Mouse (Mus musculus) olfactory bulb, adult 2 months (tissue): ENCODE results near the gene Yes1.
"Not testable (repeated sequence)": the region's sequence is repeated elsewhere in the genome, so short reads cannot be mapped to it uniquely, and the experiment has no call there.

Source experiments
- CTCF ChIP-seq: fragments of 200-500 bp; IDR thresholded peaks from 2 replicates; pipeline ENCODE4 v1.5.1; 2012; ENCODE audit warnings: low read depth, mild to moderate bottlenecking, low read length, moderate library complexity; ENCODE audit not compliant: insufficient read depth
- POLR2A ChIP-seq: fragments of 200-500 bp; IDR thresholded peaks from 2 replicates; pipeline ENCODE4 v1.6.1; 2012; ENCODE audit warnings: mild to moderate bottlenecking, low read depth, low read length, moderate library complexity; ENCODE audit not compliant: insufficient read depth

DNA sequence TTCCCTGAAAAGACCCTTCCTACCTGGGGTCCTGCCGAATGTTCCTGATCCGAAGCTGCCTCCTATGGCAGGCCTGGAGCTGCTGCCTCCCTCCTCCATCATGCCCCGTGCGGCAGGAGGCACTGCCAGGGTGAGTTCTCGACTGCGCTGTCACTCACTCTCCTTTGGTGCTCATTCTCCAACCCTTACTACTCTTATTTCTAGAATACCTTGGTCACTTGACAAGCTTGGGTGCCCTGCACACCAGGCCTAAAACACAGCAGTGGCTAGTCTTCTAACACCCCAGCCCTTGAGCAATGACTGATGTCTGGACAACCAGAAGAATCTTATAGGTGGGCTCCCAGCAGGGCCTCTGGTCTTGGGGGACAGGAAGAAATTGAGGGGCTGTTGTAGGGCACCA lies 122.9 kb downstream of the Yes1 start:
- TF ChIP-seq CTCF, POLR2A: not testable (repeated sequence)
